Mouse (Mus musculus): ENCODE data around the gene Mtmr4. TPM values are rescaled to one million over a fixed set of nuclear protein-coding genes. Genes with fewer than 3 reads are reported as not detected.

Mtmr4 gene
- polyA plus RNA-seq, 1 experiment from 2014 or later = 44.3 TPM

- no peak for ATAC-seq (ENCODE audit: low FRiP score, low TSS enrichment)
- no peaks in the 10 kb centered on the region for H3K36me3 ChIP-seq (ENCODE audit: control insufficient read depth, insufficient read depth, low read length)
- H3K4me3 ChIP-seq (ENCODE audit: low read length) = no peak within 1 kb of the TSS
- H3K27ac ChIP-seq (ENCODE audit: low read depth, low read length) = no peak within 1 kb of the TSS
- peaks cover 11% of the 10 kb centered on the region for H3K4me1 ChIP-seq (ENCODE audit: control insufficient read depth, insufficient read depth, low read length)
- H3K4me2 ChIP-seq (replicated peaks; ENCODE audit: low read depth, low read length) = no peak within 1 kb of the TSS
- no peak within 1 kb of the TSS for H3K9ac ChIP-seq (ENCODE audit: low read depth, low read length)
- H3K9me3 ChIP-seq (ENCODE audit: control insufficient read depth, low read length) = no peaks in the 10 kb centered on the region
- WGBS = 82% methylated on average over 7 of the region's 7 CpGs
- H3K27me3 ChIP-seq (ENCODE audit: control insufficient read depth, insufficient read depth, low read length) = no peaks in the 10 kb centered on the region
Observed at GRCm38 (mm10) chr11:87568255-87568953, 23.6 kb upstream of the Mtmr4 start, which contains the start of gene Sept4. TSS of gene Sept4 (plus strand) at chr11:87568903.

GRCm38 (mm10) chr11:87570743-87571142 is 21.2 kb upstream of the Mtmr4 start:
- no peak for ATAC-seq (ENCODE audit: low FRiP score, low TSS enrichment)
- H3K36me3 ChIP-seq (ENCODE audit: control insufficient read depth, insufficient read depth, low read length) = no peaks in the 10 kb centered on the region
- no peak overlapping the region for H3K9ac ChIP-seq (ENCODE audit: low read depth, low read length)
- H3K4me2 ChIP-seq (replicated peaks; ENCODE audit: low read depth, low read length) = no peak overlapping the region
- H3K4me3 ChIP-seq (ENCODE audit: low read length) = no peak overlapping the region
- H3K27me3 ChIP-seq (ENCODE audit: control insufficient read depth, insufficient read depth, low read length) = no peaks in the 10 kb centered on the region
- 35% methylated on average over 5 of the region's 5 CpGs for WGBS
- no peaks in the 10 kb centered on the region for H3K9me3 ChIP-seq (ENCODE audit: control insufficient read depth, low read length)
- peaks cover 11% of the 10 kb centered on the region for H3K4me1 ChIP-seq (ENCODE audit: control insufficient read depth, insufficient read depth, low read length)
- H3K27ac ChIP-seq (ENCODE audit: low read depth, low read length) = no peak overlapping the region

DNA sequence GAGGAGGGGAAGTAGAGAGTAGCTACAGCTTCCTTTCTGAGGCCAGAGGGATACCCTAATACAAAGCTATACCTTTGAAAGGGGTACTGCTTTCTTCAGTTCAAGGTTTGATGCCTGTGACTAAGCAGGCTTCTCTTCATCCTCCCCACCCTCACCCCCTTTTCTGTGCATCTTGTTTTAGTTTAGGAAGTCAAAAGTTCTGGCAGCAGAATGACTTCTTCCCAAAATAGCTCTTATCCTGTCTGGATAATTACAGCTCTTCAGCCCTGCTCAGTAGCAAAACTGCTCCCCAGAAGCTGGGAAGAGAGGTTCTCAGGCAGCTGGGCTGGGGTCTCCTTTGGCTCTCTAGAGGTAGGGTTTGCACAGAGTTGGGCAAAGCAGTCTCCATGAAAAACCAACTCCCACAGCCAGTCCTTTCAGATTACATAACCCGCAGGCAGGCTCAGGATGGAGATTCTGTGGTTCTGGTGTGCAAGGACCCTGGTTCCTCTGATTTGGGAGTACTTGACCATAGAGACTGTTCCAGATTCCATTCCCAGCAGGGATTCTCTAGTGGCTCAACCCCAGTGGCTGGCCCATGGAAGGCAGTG is 20.5 kb upstream of the Mtmr4 start:
- no peak for ATAC-seq (ENCODE audit: low FRiP score, low TSS enrichment)
- Histone ChIP-seq H3K27ac (ENCODE audit: low read depth, low read length) (no peak overlapping the region), H3K9me3 (ENCODE audit: control insufficient read depth, low read length) (no peaks in the 10 kb centered on the region), H3K4me3 (ENCODE audit: low read length) (no peak overlapping the region), H3K4me1 (ENCODE audit: control insufficient read depth, insufficient read depth, low read length) (peaks cover 11% of the 10 kb centered on the region), H3K9ac (ENCODE audit: low read depth, low read length) (no peak overlapping the region), H3K4me2 (replicated peaks; ENCODE audit: low read depth, low read length) (no peak overlapping the region), H3K36me3 (ENCODE audit: control insufficient read depth, insufficient read depth, low read length) (no peaks in the 10 kb centered on the region), H3K27me3 (ENCODE audit: control insufficient read depth, insufficient read depth, low read length) (no peaks in the 10 kb centered on the region)
- 95% methylated on average over 1 of the region's 1 CpGs for WGBS

- WGBS = 70% methylated on average over 7 of the region's 7 CpGs
- no peak overlapping the region for H3K27ac ChIP-seq (ENCODE audit: low read depth, low read length)
- no peaks in the 10 kb centered on the region for H3K36me3 ChIP-seq (ENCODE audit: control insufficient read depth, insufficient read depth, low read length)
- H3K4me3 ChIP-seq (ENCODE audit: low read length) = no peak overlapping the region
- H3K4me2 ChIP-seq (replicated peaks; ENCODE audit: low read depth, low read length) = no peak overlapping the region
- ATAC-seq (ENCODE audit: low FRiP score, low TSS enrichment) = no peak
- no peaks in the 10 kb centered on the region for H3K9me3 ChIP-seq (ENCODE audit: control insufficient read depth, low read length)
- no peaks in the 10 kb centered on the region for H3K27me3 ChIP-seq (ENCODE audit: control insufficient read depth, insufficient read depth, low read length)
- H3K4me1 ChIP-seq (ENCODE audit: control insufficient read depth, insufficient read depth, low read length) = peaks cover 24% of the 10 kb centered on the region
- H3K9ac ChIP-seq (ENCODE audit: low read depth, low read length) = no peak overlapping the region
Observed at GRCm38 (mm10) chr11:87573751-87574150, 18.2 kb upstream of the Mtmr4 start.

DNA sequence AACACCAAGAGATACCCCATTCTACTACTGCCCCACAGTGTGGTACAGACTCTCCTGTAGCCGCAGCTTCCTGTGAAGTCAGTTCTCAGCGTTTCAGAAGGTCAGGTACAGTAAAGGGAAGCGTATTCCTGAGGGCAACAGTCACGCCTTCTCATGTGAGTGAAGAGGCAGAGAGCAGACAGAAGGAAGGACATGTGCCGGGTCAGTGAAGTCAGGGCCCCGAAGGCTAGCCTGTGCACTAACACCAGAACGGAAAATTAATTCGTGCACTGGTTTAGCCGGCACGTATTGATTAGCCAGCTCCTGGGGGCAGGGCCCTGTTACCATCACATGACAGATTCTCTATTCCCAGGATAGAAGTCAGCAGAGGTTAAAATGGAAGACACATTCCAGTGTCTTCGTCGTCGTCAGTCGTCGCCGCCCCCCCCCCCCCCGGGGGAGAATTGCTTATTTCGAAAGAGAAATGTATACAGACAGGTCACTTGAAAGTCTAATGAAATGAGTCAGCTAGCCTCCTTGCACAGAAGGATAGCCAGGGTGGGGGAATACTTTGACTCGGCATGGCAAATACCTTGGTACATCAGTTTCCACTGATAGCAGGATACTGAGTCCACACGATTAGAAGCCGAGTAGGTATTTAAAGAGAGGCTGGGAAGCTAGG is 17.3 kb upstream of the Mtmr4 start:
- Histone ChIP-seq H3K9ac (ENCODE audit: low read depth, low read length) (no peak overlapping the region), H3K27ac (ENCODE audit: low read depth, low read length) (no peak overlapping the region), H3K4me2 (replicated peaks; ENCODE audit: low read depth, low read length) (no peak overlapping the region), H3K27me3 (ENCODE audit: control insufficient read depth, insufficient read depth, low read length) (no peaks in the 10 kb centered on the region), H3K36me3 (ENCODE audit: control insufficient read depth, insufficient read depth, low read length) (no peaks in the 10 kb centered on the region), H3K4me1 (ENCODE audit: control insufficient read depth, insufficient read depth, low read length) (peaks cover 32% of the 10 kb centered on the region), H3K9me3 (ENCODE audit: control insufficient read depth, low read length) (no peaks in the 10 kb centered on the region), H3K4me3 (ENCODE audit: low read length) (no peak overlapping the region)
- ATAC-seq (ENCODE audit: low FRiP score, low TSS enrichment) = no peak
- 61% methylated on average over 21 of the region's 21 CpGs for WGBS

DNA sequence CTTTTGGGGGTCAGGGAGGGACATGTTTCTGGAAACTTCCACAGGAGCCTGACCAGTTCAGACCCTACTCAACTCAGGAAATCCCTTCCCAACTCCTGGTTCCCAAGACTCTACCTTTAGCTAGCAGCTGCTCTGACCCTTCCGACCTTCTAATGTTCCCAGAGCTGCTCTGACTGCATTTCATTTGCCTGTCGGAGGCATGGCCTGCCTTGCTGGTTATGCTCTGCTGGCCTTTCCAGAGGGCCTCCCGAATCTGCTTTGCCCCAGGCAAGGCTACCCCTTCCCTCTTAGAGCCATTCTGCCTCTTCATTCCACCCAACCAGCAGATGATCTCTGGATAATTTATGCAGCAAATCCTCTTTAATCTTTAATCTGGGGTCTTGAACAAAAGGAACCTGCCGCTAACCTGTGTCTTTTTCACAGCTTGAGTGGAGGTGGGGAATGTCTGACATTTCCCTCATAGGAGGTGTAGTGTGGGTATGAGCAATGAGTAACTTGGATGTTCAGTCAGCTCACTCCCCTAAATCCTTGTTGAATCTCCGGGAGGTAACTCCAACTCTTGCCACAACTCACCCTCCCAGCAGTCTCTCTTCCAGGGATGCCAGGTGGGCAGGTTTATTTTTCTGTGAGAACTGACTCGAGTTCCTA is 14.2 kb upstream of the Mtmr4 start:
- WGBS = 12% methylated on average over 6 of the region's 6 CpGs
- peak; percentile 21; the same call in 1 of the 2 replicates for ATAC-seq (ENCODE audit: low FRiP score, low TSS enrichment)
- Histone ChIP-seq H3K36me3 (ENCODE audit: control insufficient read depth, insufficient read depth, low read length) (no peaks in the 10 kb centered on the region), H3K9me3 (ENCODE audit: control insufficient read depth, low read length) (no peaks in the 10 kb centered on the region), H3K27me3 (ENCODE audit: control insufficient read depth, insufficient read depth, low read length) (no peaks in the 10 kb centered on the region), H3K4me1 (ENCODE audit: control insufficient read depth, insufficient read depth, low read length) (peaks cover 21% of the 10 kb centered on the region; the same call in 1 of the 2 replicates), H3K4me2 (replicated peaks; ENCODE audit: low read depth, low read length) (peak overlapping the region; percentile 92), H3K9ac (ENCODE audit: low read depth, low read length) (peak overlapping the region; percentile 68; the same call in 1 of the 2 replicates), H3K4me3 (ENCODE audit: low read length) (peak overlapping the region; percentile 59), H3K27ac (ENCODE audit: low read depth, low read length) (peak overlapping the region; percentile 90)

- WGBS = under 1% methylated on average over 40 of the region's 40 CpGs
- peak overlapping the region; percentile 92 for H3K4me2 ChIP-seq (replicated peaks; ENCODE audit: low read depth, low read length)
- peak overlapping the region; percentile 68 for H3K9ac ChIP-seq (ENCODE audit: low read depth, low read length)
- H3K27ac ChIP-seq (ENCODE audit: low read depth, low read length) = peak overlapping the region; percentile 90
- H3K36me3 ChIP-seq (ENCODE audit: control insufficient read depth, insufficient read depth, low read length) = no peaks in the 10 kb centered on the region
- no peaks in the 10 kb centered on the region for H3K27me3 ChIP-seq (ENCODE audit: control insufficient read depth, insufficient read depth, low read length)
- ATAC-seq (ENCODE audit: low FRiP score, low TSS enrichment) = peak; percentile 66
- H3K4me3 ChIP-seq (ENCODE audit: low read length) = peak overlapping the region; percentile 59
- H3K9me3 ChIP-seq (ENCODE audit: control insufficient read depth, low read length) = no peaks in the 10 kb centered on the region
- peaks cover 21% of the 10 kb centered on the region; the same call in 1 of the 2 replicates for H3K4me1 ChIP-seq (ENCODE audit: control insufficient read depth, insufficient read depth, low read length)
Observed at GRCm38 (mm10) chr11:87578249-87578962, 13.6 kb upstream of the Mtmr4 start.

DNA sequence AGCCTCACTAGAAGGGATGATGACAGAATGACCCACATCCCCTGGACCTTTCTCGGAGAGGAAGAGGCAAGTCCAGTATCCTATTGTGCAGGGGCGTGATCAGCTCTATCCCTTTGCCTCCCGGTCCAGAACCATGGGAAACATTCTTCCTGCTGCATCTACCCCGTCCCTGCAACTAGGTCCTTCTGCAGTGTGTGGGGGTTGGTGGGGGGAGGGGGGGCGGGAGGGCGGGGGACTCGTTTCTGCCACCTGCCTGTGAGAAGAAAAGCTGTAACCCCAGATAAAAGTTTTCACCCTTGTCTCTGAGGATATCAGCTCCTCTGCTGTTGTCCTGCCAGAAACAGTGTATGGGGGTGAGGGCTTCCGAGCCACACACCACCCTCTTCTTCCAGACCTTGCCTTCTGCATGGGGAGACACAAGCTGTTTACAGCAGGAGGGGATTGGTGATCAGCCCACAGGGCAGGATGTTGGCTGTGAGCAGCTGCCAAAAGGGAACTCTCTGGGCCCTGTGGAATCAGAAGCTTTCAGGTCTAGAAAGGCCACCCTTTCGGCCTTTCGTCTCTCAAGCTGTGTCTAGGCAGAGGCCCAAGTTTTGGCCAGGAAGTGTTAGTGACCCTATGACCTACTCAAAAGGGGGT is 12.9 kb upstream of the Mtmr4 start:
- H3K4me3 ChIP-seq (ENCODE audit: low read length) = peak overlapping the region; percentile 59
- peak overlapping the region; percentile 90; the same call in 1 of the 2 replicates for H3K27ac ChIP-seq (ENCODE audit: low read depth, low read length)
- 17% methylated on average over 10 of the region's 10 CpGs for WGBS
- H3K4me1 ChIP-seq (ENCODE audit: control insufficient read depth, insufficient read depth, low read length) = peaks cover 21% of the 10 kb centered on the region; the same call in 1 of the 2 replicates
- ATAC-seq (ENCODE audit: low FRiP score, low TSS enrichment) = peak; percentile 38; the same call in 1 of the 2 replicates
- H3K9me3 ChIP-seq (ENCODE audit: control insufficient read depth, low read length) = no peaks in the 10 kb centered on the region
- H3K4me2 ChIP-seq (replicated peaks; ENCODE audit: low read depth, low read length) = peak overlapping the region; percentile 92
- H3K36me3 ChIP-seq (ENCODE audit: control insufficient read depth, insufficient read depth, low read length) = no peaks in the 10 kb centered on the region
- peak overlapping the region; percentile 68 for H3K9ac ChIP-seq (ENCODE audit: low read depth, low read length)
- H3K27me3 ChIP-seq (ENCODE audit: control insufficient read depth, insufficient read depth, low read length) = no peaks in the 10 kb centered on the region
